Mouse (Mus musculus) MEL (cell line): Measurements from ENCODE around the gene Zcchc9. TPM values are rescaled to one million over a fixed set of nuclear protein-coding genes. Genes with fewer than 3 reads are reported as not detected.

Source experiments
- DNase-seq: peaks from one replicate; pipeline ENCODE4 v3.0.0; 2011; ENCODE audit warnings: low read depth, low spot score
- H3K27ac ChIP-seq: 2 replicates; pipeline ENCODE4 v1.5.1; 2012; ENCODE audit warnings: low read depth, mild to moderate bottlenecking, control low read depth, low read length, moderate library complexity; ENCODE audit not compliant: control insufficient read depth
- H3K27me3 ChIP-seq, 2 experiments: fragments of 150-350 bp in 1 of 2; sonication (generic) in 1 of 2; 2 replicates each; pipeline ENCODE4 v1.6.1; 2012; ENCODE audit warnings: low read length in 2 of 2, mild to moderate bottlenecking in 2 of 2, improper control_type of control experiment in 1 of 2, moderate library complexity in 1 of 2; ENCODE audit not compliant: insufficient read depth in 2 of 2, control insufficient read depth in 1 of 2
- H3K36me3 ChIP-seq, 2 experiments: 2 replicates each; pipeline ENCODE4 v1.6.1; 2012 to 2014; ENCODE audit warnings: low read length in 2 of 2, improper control_type of control experiment in 1 of 2, inconsistent platforms in 1 of 2, mild to moderate bottlenecking in 1 of 2; ENCODE audit not compliant: insufficient read depth in 2 of 2, control insufficient read depth in 1 of 2
- H3K4me1 ChIP-seq, 2 experiments: fragments of 150-350 bp in 1 of 2; sonication (generic) in 1 of 2; 2 replicates each; pipeline ENCODE4 v1.6.1; 2012; ENCODE audit warnings: low read length in 2 of 2, improper control_type of control experiment in 1 of 2, mild to moderate bottlenecking in 1 of 2; ENCODE audit not compliant: insufficient read depth in 2 of 2, control insufficient read depth in 1 of 2
- H3K4me3 ChIP-seq, 2 experiments: fragments of 150-350 bp in 1 of 2; sonication (generic) in 1 of 2; 2 replicates each; pipeline ENCODE4 v1.5.1; 2012; ENCODE audit warnings: low read depth in 2 of 2, low read length in 2 of 2, mild to moderate bottlenecking in 2 of 2, moderate library complexity in 2 of 2, control low read depth in 1 of 2, improper control_type of control experiment in 1 of 2; ENCODE audit not compliant: control insufficient read depth in 1 of 2, insufficient read depth in 1 of 2
- H3K79me2 ChIP-seq: 2 replicates; pipeline ENCODE4 v1.6.1; 2012; ENCODE audit warnings: mild to moderate bottlenecking, low read length, moderate library complexity; ENCODE audit not compliant: control insufficient read depth, poor library complexity, insufficient read depth
- H3K9ac ChIP-seq: 2 replicates; pipeline ENCODE4 v1.6.1; 2012; ENCODE audit warnings: low read depth, mild to moderate bottlenecking, control low read depth, low read length, moderate library complexity; ENCODE audit not compliant: control insufficient read depth, poor library complexity, severe bottlenecking
- H3K9me3 ChIP-seq: fragments of 150-350 bp; sonication (generic); replicated peaks from 2 replicates; pipeline ENCODE4 v1.6.1; 2012; ENCODE audit warnings: mild to moderate bottlenecking, low read length, improper control_type of control experiment, moderate library complexity; ENCODE audit not compliant: insufficient read depth
- CHD1 ChIP-seq: IDR thresholded peaks from 2 replicates; pipeline ENCODE4 v1.6.1; 2012; ENCODE audit warnings: low read depth, mild to moderate bottlenecking, inconsistent platforms, low read length, improper control_type of control experiment
- CHD2 ChIP-seq: IDR thresholded peaks from 2 replicates; pipeline ENCODE4 v1.6.1; 2011; ENCODE audit warnings: low read length, improper control_type of control experiment
- GABPA ChIP-seq: IDR thresholded peaks from 2 replicates; pipeline ENCODE4 v1.6.1; 2012; ENCODE audit warnings: low read depth, mild to moderate bottlenecking, inconsistent platforms, low read length, improper control_type of control experiment, moderate library complexity
- HCFC1 ChIP-seq: IDR thresholded peaks from 2 replicates; pipeline ENCODE4 v1.6.1; 2012; ENCODE audit warnings: low read depth, mild to moderate bottlenecking, inconsistent platforms, low read length, improper control_type of control experiment, moderate library complexity
- KAT2A ChIP-seq: conservative IDR thresholded peaks from 2 replicates; pipeline ENCODE4 v1.6.1; 2012; ENCODE audit warnings: low read depth, low read length, improper control_type of control experiment, inconsistent platforms
- MAFK ChIP-seq: IDR thresholded peaks from 2 replicates; pipeline ENCODE4 v1.6.1; 2011; ENCODE audit warnings: low read depth, mild to moderate bottlenecking, low read length, improper control_type of control experiment, borderline replicate concordance
- MAX ChIP-seq: IDR thresholded peaks from 2 replicates; pipeline ENCODE4 v1.6.1; 2011; ENCODE audit warnings: low read length, improper control_type of control experiment
- MYB ChIP-seq: IDR thresholded peaks from 2 replicates; pipeline ENCODE4 v1.6.1; 2011; ENCODE audit warnings: mild to moderate bottlenecking, low read depth, low read length, improper control_type of control experiment
- MYC ChIP-seq: IDR thresholded peaks from 2 replicates; pipeline ENCODE4 v1.6.1; 2011; ENCODE audit warnings: low read depth, mild to moderate bottlenecking, low read length, improper control_type of control experiment, moderate library complexity
- NELFE ChIP-seq: IDR thresholded peaks from 2 replicates; pipeline ENCODE4 v1.6.1; 2011; ENCODE audit warnings: low read depth, low read length, improper control_type of control experiment
- POLR2AphosphoS2 ChIP-seq: IDR thresholded peaks from 2 replicates; pipeline ENCODE4 v1.6.1; 2011; ENCODE audit warnings: low read length, improper control_type of control experiment
- RAD21 ChIP-seq: IDR thresholded peaks from 2 replicates; pipeline ENCODE4 v1.6.1; 2011; ENCODE audit warnings: mild to moderate bottlenecking, low read depth, low read length, improper control_type of control experiment
- SMC3 ChIP-seq: IDR thresholded peaks from 2 replicates; pipeline ENCODE4 v1.6.1; 2011; ENCODE audit warnings: low read depth, low read length, improper control_type of control experiment
- TBP ChIP-seq: IDR thresholded peaks from 2 replicates; pipeline ENCODE4 v1.8.0; 2011; ENCODE audit warnings: low read depth, low read length, improper control_type of control experiment
- UBTF ChIP-seq: IDR thresholded peaks from 2 replicates; pipeline ENCODE4 v1.6.1; 2012; ENCODE audit warnings: low read depth, mild to moderate bottlenecking, inconsistent platforms, low read length, improper control_type of control experiment, moderate library complexity, borderline replicate concordance; ENCODE audit not compliant: insufficient read depth
- USF2 ChIP-seq, 2 experiments: IDR thresholded peaks; 2 replicates each; pipeline ENCODE4 v1.6.1; 2011 to 2012; ENCODE audit warnings: improper control_type of control experiment in 2 of 2, low read length in 2 of 2, borderline replicate concordance in 1 of 2, inconsistent platforms in 1 of 2, low read depth in 1 of 2, mild to moderate bottlenecking in 1 of 2; ENCODE audit not compliant: insufficient read depth in 1 of 2
- ZC3H11A ChIP-seq: IDR thresholded peaks from 2 replicates; pipeline ENCODE4 v1.6.1; 2012; ENCODE audit warnings: low read depth, mild to moderate bottlenecking, inconsistent platforms, low read length, improper control_type of control experiment
- ZKSCAN1 ChIP-seq: IDR thresholded peaks from 2 replicates; pipeline ENCODE4 v1.6.1; 2012; ENCODE audit warnings: low read depth, mild to moderate bottlenecking, inconsistent platforms, low read length, improper control_type of control experiment, moderate library complexity
- ZMIZ1 ChIP-seq: IDR thresholded peaks from 2 replicates; pipeline ENCODE4 v1.6.1; 2012; ENCODE audit warnings: low read depth, mild to moderate bottlenecking, inconsistent platforms, low read length, improper control_type of control experiment, moderate library complexity
- ZNF384 ChIP-seq: IDR thresholded peaks from 2 replicates; pipeline ENCODE4 v1.6.1; 2012; ENCODE audit warnings: low read depth, mild to moderate bottlenecking, inconsistent platforms, low read length, improper control_type of control experiment
- polyA plus RNA-seq, 2 experiments: library from polyadenylated mRNA; stranded (reverse) in 1 of 2; unstranded in 1 of 2; fragments of >175 nt in 1 of 2; fragments of >200 nt in 1 of 2; gene quantifications; 2 replicates each; pipeline versions ENCODE4 v1.2.1 to v1.2.4; 2012; ENCODE audit warnings: low replicate concordance in 2 of 2, low read depth in 1 of 2; ENCODE audit not compliant: insufficient read length in 2 of 2, insufficient read depth in 1 of 2, missing spikeins in 1 of 2
- total RNA-seq: library from RNA; depleted of rRNA; stranded (reverse); fragments of 300-350 nt; gene quantifications from 2 replicates; pipeline ENCODE4 v1.2.3, GENCODE M21; 2012

Gene Zcchc9
- total and polyA plus RNA-seq, 3 experiments, result 27.5 to 191 (median 37.3) TPM

- no peaks in the 10 kb centered on the region for H3K79me2 ChIP-seq
- peaks cover 0 to 12% of the 10 kb centered on the region in 2 experiments; a peak in 2 of 4 replicates for H3K36me3 ChIP-seq
- no peak for DNase-seq
- H3K9me3 ChIP-seq, result no peaks in the 10 kb centered on the region
- H3K27ac ChIP-seq, result no peak overlapping the region
- no peaks in the 10 kb centered on the region for H3K27me3 ChIP-seq
- H3K4me3 ChIP-seq, result no peak overlapping the region
- TF ChIP-seq RAD21 (no peak), ZNF384 (peak; percentile 65; the same call in 1 of the 2 replicates), USF2 (IDR thresholded peaks at IDR 0.05; ENCODE audit: borderline replicate concordance in 1 of 2, insufficient read depth in 1 of 2, low read depth in 1 of 2, low read length in 2 of 2) (no peak), TBP (no peak), NELFE (no peak), MYC (no peak)
- H3K9ac ChIP-seq, result no peak overlapping the region
- no peaks in the 10 kb centered on the region for H3K4me1 ChIP-seq
Measured at GRCm38 (mm10) chr13:91794926-91795436, 12.5 kb downstream of the Zcchc9 start.

GRCm38 (mm10) chr13:91792035-91792434, 15.5 kb downstream of the Zcchc9 start:
- Histone ChIP-seq H3K79me2 (no peaks in the 10 kb centered on the region), H3K9ac (no peak overlapping the region), H3K4me1 (no peaks in the 10 kb centered on the region)
- DNase-seq, result no peak
- TF ChIP-seq ZMIZ1, result no peak
- no peak for TF ChIP-seq MYB
- TF ChIP-seq UBTF, result no peak
- TF ChIP-seq HCFC1, result no peak
- TF ChIP-seq CHD1, result no peak
- no peak for TF ChIP-seq ZNF384
- no peak for TF ChIP-seq MAX
- TF ChIP-seq, all 39 proteins: peak for 0
- H3K9me3 ChIP-seq, result no peaks in the 10 kb centered on the region
- no peaks in the 10 kb centered on the region for H3K27me3 ChIP-seq
- H3K4me3 ChIP-seq, result no peak overlapping the region
- H3K36me3 ChIP-seq, result peaks cover 0 to 2% of the 10 kb centered on the region in 2 experiments; a peak in 2 of 4 replicates
- H3K27ac ChIP-seq, result no peak overlapping the region

DNA sequence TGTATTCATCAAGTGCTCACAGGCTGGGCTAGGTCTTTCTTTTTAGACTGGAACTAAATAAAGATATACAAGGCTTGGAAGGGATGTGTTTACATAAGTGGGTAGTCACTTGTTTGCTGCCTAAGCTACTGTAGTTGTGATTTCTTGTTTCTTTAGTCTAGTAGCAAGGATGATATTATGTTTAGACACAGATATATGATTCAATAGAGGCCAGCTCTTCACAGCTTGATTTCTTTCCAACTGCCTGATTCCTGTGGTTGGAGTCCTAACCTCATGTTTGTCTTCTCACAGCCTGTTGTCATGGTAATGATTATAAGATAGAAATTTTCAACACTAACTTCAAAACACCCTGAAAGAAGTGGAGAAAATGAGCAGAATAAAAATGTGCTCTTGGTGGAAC, 27.6 kb downstream of the Zcchc9 start:
- DNase-seq, result peak; percentile 51
- no peak for TF ChIP-seq CHD2
- TF ChIP-seq USF2 (IDR thresholded peaks at IDR 0.05; ENCODE audit: borderline replicate concordance in 1 of 2, insufficient read depth in 1 of 2, low read depth in 1 of 2, low read length in 2 of 2), result no peak
- no peak for TF ChIP-seq NELFE
- no peak for TF ChIP-seq MAX
- no peak for TF ChIP-seq ZC3H11A
- no peak for TF ChIP-seq KAT2A
- TF ChIP-seq MAFK, result no peak
- no peak for TF ChIP-seq ZKSCAN1
- TF ChIP-seq GABPA, result no peak
- no peak for TF ChIP-seq POLR2AphosphoS2
- no peak for TF ChIP-seq SMC3
- TF ChIP-seq CHD1, result no peak
- TF ChIP-seq UBTF, result no peak
- Histone ChIP-seq H3K4me3 (no peak overlapping the region), H3K79me2 (no peaks in the 10 kb centered on the region), H3K36me3 (no peaks in the 10 kb centered on the region), H3K9ac (no peak overlapping the region), H3K4me1 (no peaks in the 10 kb centered on the region; a peak in 1 of 4 replicates), H3K27me3 (no peaks in the 10 kb centered on the region), H3K27ac (no peak overlapping the region), H3K9me3 (no peaks in the 10 kb centered on the region)
